Mouse (Mus musculus) erythroblast, embryonic 14.5 days (primary cell): ENCODE data around the gene Pla2g12b. TPM values are rescaled to one million over a fixed set of nuclear protein-coding genes. Genes with fewer than 3 reads are reported as not detected.
A peak's percentile ranks its signal among the peaks of the same experiment; 100 is the strongest.

ENCODE experiments used
- H3K27me3 ChIP-seq: 2 replicates; pipeline ENCODE4 v1.6.1; 2012; ENCODE audit warnings: inconsistent platforms; ENCODE audit not compliant: control insufficient read depth
- H3K36me3 ChIP-seq: 2 replicates; pipeline ENCODE4 v1.6.1; 2012; ENCODE audit warnings: mild to moderate bottlenecking, inconsistent platforms; ENCODE audit not compliant: control insufficient read depth
- H3K4me1 ChIP-seq: 2 replicates; pipeline ENCODE4 v1.6.1; 2012; ENCODE audit warnings: inconsistent platforms; ENCODE audit not compliant: control insufficient read depth
- H3K4me3 ChIP-seq: replicated peaks from 2 replicates; pipeline ENCODE3; 2012; ENCODE audit warnings: moderate library complexity, mild to moderate bottlenecking, inconsistent platforms
- H3K9me3 ChIP-seq: 2 replicates; pipeline ENCODE4 v1.6.1; 2012; ENCODE audit warnings: low read length, inconsistent platforms, mixed read lengths; ENCODE audit not compliant: control insufficient read depth
- GATA1 ChIP-seq: IDR thresholded peaks from 2 replicates; pipeline ENCODE4 v1.6.1; 2012; ENCODE audit warnings: low read length, inconsistent platforms, mixed read lengths
- TAL1 ChIP-seq: IDR thresholded peaks from 3 replicates; pipeline ENCODE4 v1.6.1; 2012; ENCODE audit warnings: low read length, inconsistent platforms, mixed read lengths
- polyA plus RNA-seq: library from polyadenylated mRNA; stranded (reverse); fragments of >175 nt; gene quantifications from 2 replicates; pipeline ENCODE4 v1.2.3, GENCODE M21; 2012

Pla2g12b gene
- polyA plus RNA-seq, 1 experiment: not detected

- H3K4me3 ChIP-seq: peak overlapping the region; percentile 54
- H3K9me3 ChIP-seq: no peaks in the 10 kb centered on the region
Measured at GRCm38 (mm10) chr10:59403793-59404149, 311 bp downstream of the Pla2g12b start.

DNA sequence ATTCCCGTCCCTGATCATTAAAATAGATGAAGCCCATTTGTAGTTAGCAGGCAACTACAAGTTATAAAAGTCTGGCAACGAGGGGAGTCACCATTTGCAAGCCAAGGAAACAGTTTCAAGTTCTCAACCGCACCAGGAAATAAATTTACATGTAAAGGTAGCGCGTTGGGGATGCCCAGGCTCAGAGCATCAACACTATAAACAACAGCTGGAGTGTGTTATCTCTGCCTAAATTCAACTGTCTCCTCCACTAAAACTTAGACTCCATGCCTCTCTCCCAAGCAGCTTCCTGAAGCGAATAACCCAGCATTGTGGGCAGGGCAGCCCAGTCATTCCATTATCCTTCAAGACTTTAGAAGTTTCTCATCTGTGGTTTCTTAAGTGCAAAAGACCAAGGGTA is 5.0 kb downstream of the Pla2g12b start:
- H3K4me3 ChIP-seq: no peak overlapping the region
- H3K27me3 ChIP-seq: no peaks in the 10 kb centered on the region
- TF ChIP-seq TAL1 (no peak), GATA1 (no peak)
- no peaks in the 10 kb centered on the region for H3K4me1 ChIP-seq
- H3K36me3 ChIP-seq: no peaks in the 10 kb centered on the region
- H3K9me3 ChIP-seq: no peaks in the 10 kb centered on the region

More at GRCm38 (mm10) chr10:59403793-59404149, 311 bp downstream of the Pla2g12b start:
- Histone ChIP-seq H3K4me1 (no peaks in the 10 kb centered on the region), H3K36me3 (no peaks in the 10 kb centered on the region), H3K27me3 (no peaks in the 10 kb centered on the region)
- no peak for TF ChIP-seq GATA1
- TF ChIP-seq TAL1: no peak

DNA sequence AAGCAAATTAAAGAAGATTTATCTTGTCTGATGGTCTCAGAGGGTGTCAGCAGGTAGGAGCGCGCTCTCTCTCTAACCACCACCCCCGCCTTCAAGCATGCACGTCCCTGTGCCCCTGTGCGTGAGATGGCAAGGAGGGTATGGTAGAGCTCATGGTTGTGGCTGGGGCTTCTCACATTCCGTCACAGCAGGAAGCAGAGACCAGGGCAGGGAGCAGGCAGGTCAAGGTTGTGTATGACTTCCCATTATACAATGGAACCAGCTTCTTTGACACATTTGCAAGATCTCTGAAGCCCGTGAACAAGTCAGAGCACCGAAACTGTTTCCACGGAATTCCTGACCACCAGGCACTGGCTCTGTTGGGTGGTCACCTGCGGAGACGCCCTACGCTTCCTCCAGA is 6.8 kb downstream of the Pla2g12b start:
- Histone ChIP-seq H3K4me1 (no peaks in the 10 kb centered on the region), H3K36me3 (no peaks in the 10 kb centered on the region), H3K4me3 (no peak overlapping the region), H3K27me3 (no peaks in the 10 kb centered on the region), H3K9me3 (no peaks in the 10 kb centered on the region)
- TF ChIP-seq GATA1 (no peak), TAL1 (no peak)

DNA sequence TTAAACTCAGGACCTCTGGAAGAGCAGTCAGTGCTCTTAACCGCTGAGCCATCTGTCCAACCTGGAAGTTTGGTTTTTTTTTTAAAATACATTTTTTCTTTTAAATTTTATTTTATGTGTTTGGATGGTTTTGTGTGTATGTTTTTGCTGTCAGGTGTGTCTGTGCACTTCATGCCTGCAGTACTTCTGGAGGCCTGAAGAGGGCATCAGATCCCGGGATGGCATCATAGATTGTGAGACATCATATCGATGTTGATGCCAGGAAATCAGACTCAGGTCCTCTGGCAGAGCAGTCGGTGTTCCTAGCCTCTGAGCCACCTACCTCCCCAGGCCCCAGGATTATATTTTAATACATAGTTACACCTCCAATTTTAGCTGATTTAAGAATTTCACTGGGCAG is 10.3 kb downstream of the Pla2g12b start:
- no peak for TF ChIP-seq GATA1
- no peak for TF ChIP-seq TAL1
- Histone ChIP-seq H3K27me3 (no peaks in the 10 kb centered on the region), H3K4me3 (no peak overlapping the region), H3K36me3 (no peaks in the 10 kb centered on the region; the same call in 1 of the 2 replicates), H3K4me1 (no peaks in the 10 kb centered on the region), H3K9me3 (no peaks in the 10 kb centered on the region)

DNA sequence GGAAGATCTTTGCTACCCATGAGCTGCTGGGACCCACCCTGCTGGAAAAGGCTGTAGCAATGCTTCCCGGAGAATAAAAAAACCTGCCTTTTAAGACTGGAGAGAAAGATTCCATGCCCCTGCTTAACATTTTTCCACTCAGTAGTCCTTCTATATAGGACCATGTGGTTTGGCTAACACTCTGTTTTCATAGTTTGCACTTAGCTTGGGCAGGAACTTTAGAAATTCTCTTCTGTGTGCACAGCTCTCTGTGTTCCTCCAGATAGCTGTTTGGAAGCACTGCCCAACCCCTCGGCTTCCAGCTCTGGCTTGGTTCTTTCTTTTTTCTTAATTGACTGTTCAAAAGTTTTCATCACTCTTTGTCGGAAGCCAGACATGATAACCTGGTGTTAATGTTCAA is 13.2 kb downstream of the Pla2g12b start:
- H3K4me1 ChIP-seq: no peaks in the 10 kb centered on the region
- H3K4me3 ChIP-seq: no peak overlapping the region
- no peaks in the 10 kb centered on the region for H3K27me3 ChIP-seq
- no peaks in the 10 kb centered on the region; the same call in 1 of the 2 replicates for H3K36me3 ChIP-seq
- H3K9me3 ChIP-seq: no peaks in the 10 kb centered on the region
- TF ChIP-seq TAL1: no peak
- TF ChIP-seq GATA1: no peak

GRCm38 (mm10) chr10:59419516-59419915 is 16.1 kb downstream of the Pla2g12b start:
- no peaks in the 10 kb centered on the region for H3K4me1 ChIP-seq
- H3K36me3 ChIP-seq: no peaks in the 10 kb centered on the region; the same call in 1 of the 2 replicates
- H3K27me3 ChIP-seq: no peaks in the 10 kb centered on the region
- H3K4me3 ChIP-seq: no peak overlapping the region
- no peaks in the 10 kb centered on the region for H3K9me3 ChIP-seq
- TF ChIP-seq TAL1: no peak

DNA sequence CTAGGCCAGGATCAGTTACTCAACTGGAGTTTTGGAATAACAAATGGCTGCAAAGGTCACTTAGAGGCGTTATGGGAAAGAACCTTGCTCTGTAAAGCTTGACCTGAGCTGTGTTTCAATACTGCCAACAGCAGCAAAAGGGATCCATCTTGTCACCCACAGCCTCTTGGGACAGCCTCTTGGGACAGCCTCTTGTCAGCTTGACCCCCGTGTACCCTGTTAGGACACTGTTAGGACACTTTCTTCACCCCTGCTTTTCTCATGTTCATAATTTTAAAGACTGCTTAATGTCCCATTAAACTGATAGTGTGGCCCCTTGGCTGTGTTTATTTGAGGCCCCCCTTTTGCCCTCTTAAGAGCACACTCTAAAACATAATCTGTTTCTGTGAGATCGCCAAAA is 21.0 kb downstream of the Pla2g12b start:
- TF ChIP-seq TAL1: no peak
- TF ChIP-seq GATA1: no peak
- Histone ChIP-seq H3K9me3 (no peaks in the 10 kb centered on the region), H3K27me3 (no peaks in the 10 kb centered on the region), H3K4me3 (no peak overlapping the region), H3K4me1 (no peaks in the 10 kb centered on the region), H3K36me3 (no peaks in the 10 kb centered on the region; the same call in 1 of the 2 replicates)

DNA sequence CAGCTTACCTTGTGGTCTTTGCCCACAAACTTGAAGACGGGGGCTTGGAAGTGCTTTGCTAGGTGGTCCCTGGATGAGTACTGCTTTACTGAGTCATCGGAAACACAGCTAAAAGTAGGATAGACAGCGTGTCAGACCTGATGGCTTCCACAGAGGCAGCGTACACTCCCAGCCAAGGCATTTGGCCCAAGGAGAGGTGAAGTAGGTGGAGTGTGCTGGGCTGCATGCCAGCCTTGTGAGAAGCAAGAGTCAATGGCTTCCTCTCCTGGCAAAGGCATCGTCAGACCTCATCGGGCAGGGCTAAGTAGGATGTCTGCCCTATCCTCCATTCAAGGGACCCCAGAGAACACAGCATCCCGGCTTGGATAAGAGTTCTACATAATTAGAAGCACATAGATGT is 21.9 kb downstream of the Pla2g12b start:
- no peaks in the 10 kb centered on the region; the same call in 1 of the 2 replicates for H3K36me3 ChIP-seq
- H3K4me3 ChIP-seq: no peak overlapping the region
- TF ChIP-seq GATA1 (no peak), TAL1 (no peak)
- no peaks in the 10 kb centered on the region for H3K27me3 ChIP-seq
- no peaks in the 10 kb centered on the region for H3K9me3 ChIP-seq
- H3K4me1 ChIP-seq: no peaks in the 10 kb centered on the region

DNA sequence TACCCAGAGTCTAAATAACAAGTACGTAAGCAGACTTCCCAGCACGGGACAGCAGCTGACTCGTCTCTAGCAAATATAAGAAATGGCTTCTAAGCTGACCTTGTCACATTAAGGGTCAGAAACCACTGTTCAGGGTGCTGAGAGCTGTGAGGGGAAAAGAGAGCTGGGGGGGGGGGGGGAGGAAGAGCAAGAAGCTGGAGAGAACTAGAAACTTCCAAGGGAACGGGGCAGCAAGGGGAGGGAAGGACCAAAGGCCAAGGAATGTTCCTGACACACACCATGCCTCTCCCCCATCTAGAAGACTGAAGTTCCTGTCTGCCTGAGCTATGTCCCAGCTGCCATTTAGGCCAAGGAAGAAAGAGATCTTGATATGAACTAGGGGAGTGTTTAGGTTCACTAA is 22.9 kb downstream of the Pla2g12b start:
- H3K27me3 ChIP-seq: no peaks in the 10 kb centered on the region
- H3K4me3 ChIP-seq: no peak overlapping the region
- no peaks in the 10 kb centered on the region; the same call in 1 of the 2 replicates for H3K36me3 ChIP-seq
- peaks cover 3% of the 10 kb centered on the region; the same call in 1 of the 2 replicates for H3K4me1 ChIP-seq
- no peaks in the 10 kb centered on the region for H3K9me3 ChIP-seq
- TF ChIP-seq GATA1 (no peak), TAL1 (no peak)

GRCm38 (mm10) chr10:59429448-59430135 is 26.1 kb downstream of the Pla2g12b start:
- Histone ChIP-seq H3K4me1 (peaks cover 3% of the 10 kb centered on the region; the same call in 1 of the 2 replicates), H3K27me3 (no peaks in the 10 kb centered on the region), H3K36me3 (no peaks in the 10 kb centered on the region), H3K4me3 (no peak overlapping the region), H3K9me3 (no peaks in the 10 kb centered on the region)
- TF ChIP-seq TAL1 (no peak), GATA1 (no peak)
